Mouse (Mus musculus) ES-E14 (cell line): ENCODE data around the gene Msi1.

Experiments used
- CHD2 ChIP-seq: IDR thresholded peaks from 2 replicates; pipeline ENCODE4 v1.6.1; 2014; ENCODE audit warnings: mild to moderate bottlenecking, low read depth, low read length, inconsistent platforms
- HCFC1 ChIP-seq: IDR thresholded peaks from 2 replicates; pipeline ENCODE4 v1.6.1; 2012; ENCODE audit warnings: low read length, inconsistent platforms, borderline replicate concordance; ENCODE audit not compliant: insufficient read depth
- ZC3H11A ChIP-seq: IDR thresholded peaks from 2 replicates; pipeline ENCODE4 v1.6.1; 2012; ENCODE audit warnings: low read depth, mild to moderate bottlenecking, inconsistent platforms, low read length, borderline replicate concordance
- ZNF384 ChIP-seq: IDR thresholded peaks from 2 replicates; pipeline ENCODE4 v1.6.1; 2012; ENCODE audit warnings: low read depth, low read length, inconsistent platforms

- TF ChIP-seq ZNF384, result no peak
- TF ChIP-seq HCFC1, result no peak
- TF ChIP-seq ZC3H11A, result no peak
- no peak for TF ChIP-seq CHD2
These were observed 26.4 kb downstream of the Msi1 start for GRCm38 (mm10) chr5:115455838-115456237.
